Mouse (Mus musculus): ENCODE data around the gene Zmym1.
A peak's percentile ranks its signal among the peaks of the same experiment; 100 is the strongest.
"Not testable (repeated sequence)": the region's sequence is repeated elsewhere in the genome, so short reads cannot be mapped to it uniquely, and the experiment has no call there.

The Zmym1 gene

DNA sequence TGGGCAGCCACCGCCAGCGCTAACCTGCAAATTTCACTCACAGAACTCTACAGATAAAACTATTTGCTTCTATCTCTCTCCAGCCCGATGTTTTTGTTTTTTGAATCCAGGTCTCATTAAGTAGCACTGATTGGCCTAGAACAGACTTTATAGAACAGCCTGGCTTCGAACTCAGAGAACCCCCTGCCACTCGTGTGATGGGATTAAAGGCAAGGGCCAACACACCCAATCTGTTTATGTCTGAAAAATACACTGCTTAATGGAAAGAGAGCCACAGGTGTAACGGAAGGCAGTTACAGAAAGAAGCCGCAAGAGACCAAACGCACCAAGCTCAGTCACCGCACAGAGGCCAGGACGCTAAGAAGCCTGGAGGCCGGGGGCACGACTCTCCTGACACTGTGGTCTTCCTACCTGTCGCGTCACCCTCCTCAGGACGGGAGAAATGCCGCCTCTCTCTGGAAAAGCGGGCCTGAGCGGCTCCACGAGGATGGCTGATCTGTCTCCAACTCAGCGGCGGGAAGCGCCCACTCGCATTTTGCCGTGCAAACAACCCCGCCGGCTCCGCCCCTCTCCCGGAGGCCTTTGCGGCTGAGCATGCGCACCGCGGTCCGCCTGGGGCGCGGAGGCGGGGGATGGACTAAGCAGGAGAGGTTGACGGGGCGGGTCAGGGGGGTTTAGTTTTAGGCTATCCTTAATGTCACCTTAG is at the start of gene Zmym1:
Zmym1 (minus strand) TSS at position 568 of the 706 bp plus-strand sequence.
- DNase-seq (ENCODE audit: low spot score in 2 of 2) = peak; percentile 84 to 90

DNA sequence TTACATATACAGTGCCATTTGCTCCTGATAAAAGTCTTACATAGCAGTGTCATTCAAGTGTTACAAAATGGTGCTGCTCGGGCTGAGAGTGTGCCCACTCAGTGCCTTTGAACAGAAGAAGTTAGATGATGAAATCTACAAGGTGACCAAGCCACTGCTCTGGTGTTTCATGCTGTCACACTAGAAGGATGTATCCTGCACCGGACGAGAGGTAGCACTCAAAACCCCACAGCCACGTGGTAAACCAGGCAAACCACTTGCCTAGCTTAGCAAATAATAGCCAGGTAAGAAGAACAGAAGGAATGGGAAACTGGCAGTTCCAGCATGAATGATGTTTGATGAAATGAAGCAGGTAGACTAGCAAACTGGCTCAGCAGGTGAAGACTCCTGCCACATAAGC is 49.6 kb upstream of the Zmym1 start:
- no peak for DNase-seq (ENCODE audit: low spot score in 2 of 2)

DNA sequence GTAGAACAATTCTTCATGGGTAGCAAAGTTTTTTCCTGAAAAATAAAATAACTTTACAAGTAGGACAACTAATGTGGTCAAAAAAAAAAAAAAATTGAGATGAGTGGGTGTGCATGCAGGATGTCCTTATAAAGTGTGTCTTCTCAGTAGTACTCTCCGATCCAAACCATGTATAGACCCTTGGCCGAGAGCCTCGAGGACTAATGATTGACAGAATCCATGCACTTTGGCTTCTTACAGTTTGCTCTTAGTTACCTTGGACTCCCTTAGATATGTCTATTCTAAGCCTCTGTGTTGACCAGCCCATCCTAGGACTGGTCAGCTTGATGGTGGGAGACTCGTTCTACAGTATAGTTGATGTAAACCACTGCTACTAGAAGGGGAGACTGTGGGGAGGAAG is 46.6 kb upstream of the Zmym1 start:
- DNase-seq (ENCODE audit: low spot score in 2 of 2) = no peak

DNA sequence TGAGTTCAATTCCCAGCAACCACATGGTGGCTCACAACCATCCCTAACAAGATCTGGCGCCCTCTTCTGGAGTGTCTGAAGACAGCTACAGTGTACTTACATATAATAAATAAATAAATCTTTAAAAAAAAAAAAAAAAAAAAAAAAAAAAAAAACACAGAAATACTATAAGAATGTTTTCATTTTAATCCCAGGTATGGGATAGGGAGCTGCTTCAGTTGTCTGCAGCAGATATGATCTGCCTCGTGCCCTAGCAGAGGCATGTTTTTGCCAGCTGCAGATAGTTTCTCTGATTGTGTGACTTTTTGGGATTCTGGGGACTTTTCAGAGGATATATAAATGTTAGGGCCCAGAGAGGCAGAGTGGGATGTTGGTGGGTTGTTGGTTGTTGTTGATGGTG is 38.6 kb upstream of the Zmym1 start:
- DNase-seq (ENCODE audit: low spot score in 2 of 2) = not testable (repeated sequence)

DNA sequence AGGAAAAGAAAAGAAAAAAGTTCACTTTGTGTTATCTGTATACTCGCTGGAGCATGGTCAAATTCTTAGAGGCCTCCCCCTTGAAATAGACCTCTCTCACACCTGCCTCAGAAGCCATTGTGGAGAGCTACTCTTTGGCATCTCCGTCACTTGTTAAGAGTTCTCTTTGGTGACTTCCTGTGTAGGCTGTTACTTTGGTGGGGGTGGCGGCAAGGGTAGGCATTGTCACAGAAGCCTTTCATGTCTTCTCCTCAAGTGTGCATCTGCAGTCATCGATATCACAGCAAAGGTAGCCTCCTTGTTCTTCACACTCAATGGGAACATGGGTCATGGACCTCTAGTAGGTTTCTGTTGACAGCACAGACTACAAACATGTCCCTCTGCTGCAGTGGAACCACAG is 34.1 kb upstream of the Zmym1 start:
- no peak for DNase-seq (ENCODE audit: low spot score in 2 of 2)

DNA sequence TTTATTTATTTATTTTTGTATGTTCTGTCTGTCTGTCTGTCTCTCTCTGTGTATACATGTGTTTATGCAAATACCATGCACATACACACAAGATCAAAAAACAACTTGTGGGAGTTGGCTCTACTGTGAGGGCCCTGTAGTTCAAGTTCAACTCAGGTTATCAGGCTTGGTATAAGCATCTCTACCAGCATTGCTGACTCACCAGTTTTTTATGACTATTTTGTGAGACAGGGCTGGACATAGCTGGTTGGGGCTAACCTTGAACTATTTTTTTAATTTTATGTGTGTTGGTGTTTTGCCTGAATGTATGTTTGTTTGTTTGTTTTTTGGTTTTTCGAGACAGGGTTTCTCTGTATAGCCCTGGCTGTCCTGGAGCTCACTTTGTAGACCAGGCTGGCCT is 30.2 kb upstream of the Zmym1 start:
- DNase-seq (ENCODE audit: low spot score in 2 of 2) = no peak

DNA sequence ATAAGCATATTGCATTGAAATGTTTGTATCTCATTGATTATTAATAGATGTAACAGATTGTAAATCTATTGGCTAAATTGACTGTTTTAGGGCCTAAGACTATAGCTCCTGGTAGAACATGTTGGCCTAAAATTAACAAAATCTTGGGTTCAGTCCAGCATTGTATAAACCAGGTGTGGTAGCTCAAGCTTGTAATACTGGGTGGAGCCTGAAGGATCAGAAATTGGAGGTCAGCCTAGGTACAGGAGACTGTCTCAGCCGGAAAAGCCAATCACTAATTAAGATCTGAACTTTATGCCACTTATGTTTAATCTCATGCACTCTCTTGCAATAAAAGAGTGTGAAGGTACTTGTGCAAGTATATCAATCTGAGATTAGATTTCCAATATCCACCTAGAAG is 24.8 kb upstream of the Zmym1 start:
- no peak for DNase-seq (ENCODE audit: low spot score in 2 of 2)

DNA sequence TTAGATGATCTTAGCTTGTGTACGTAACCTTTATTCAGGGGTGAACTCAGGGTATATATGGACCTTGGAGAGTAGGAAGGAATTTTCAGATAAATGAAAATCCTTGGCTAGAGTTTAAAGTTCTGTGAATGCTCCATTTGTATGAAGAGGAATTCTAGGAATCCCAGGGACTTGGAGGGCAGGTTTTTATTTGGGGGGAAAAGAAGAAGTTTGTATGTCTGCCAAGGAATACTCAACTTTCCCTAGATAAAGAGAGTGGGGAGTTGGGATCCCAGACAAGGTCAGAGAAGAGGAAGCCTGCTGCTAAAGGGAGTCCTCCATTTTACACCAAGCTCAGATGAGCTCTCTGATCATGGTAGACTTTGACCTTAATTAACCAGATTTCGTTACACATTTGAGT is 22.2 kb upstream of the Zmym1 start:
- no peak for DNase-seq (ENCODE audit: low spot score in 2 of 2)

DNA sequence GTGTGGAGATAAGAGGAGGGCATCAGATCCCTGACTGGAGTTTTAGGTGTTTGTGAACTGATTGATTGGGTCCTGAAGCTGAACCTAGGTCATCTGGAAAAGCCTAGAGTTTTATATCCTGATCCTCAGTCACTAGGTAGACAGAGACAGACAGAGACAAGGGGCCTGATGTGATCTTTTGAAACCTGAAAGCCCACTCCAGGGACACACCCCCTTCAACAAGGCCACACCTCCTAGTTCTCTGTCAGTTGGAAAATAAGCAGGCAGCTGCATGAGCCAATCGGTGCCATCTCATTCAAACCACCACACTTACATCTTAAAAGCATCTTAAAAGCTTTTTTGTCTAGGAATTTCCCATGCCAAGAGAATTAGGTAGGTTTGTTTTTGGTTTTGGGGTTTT is 19.9 kb upstream of the Zmym1 start:
- DNase-seq (ENCODE audit: low spot score in 2 of 2) = no peak

DNA sequence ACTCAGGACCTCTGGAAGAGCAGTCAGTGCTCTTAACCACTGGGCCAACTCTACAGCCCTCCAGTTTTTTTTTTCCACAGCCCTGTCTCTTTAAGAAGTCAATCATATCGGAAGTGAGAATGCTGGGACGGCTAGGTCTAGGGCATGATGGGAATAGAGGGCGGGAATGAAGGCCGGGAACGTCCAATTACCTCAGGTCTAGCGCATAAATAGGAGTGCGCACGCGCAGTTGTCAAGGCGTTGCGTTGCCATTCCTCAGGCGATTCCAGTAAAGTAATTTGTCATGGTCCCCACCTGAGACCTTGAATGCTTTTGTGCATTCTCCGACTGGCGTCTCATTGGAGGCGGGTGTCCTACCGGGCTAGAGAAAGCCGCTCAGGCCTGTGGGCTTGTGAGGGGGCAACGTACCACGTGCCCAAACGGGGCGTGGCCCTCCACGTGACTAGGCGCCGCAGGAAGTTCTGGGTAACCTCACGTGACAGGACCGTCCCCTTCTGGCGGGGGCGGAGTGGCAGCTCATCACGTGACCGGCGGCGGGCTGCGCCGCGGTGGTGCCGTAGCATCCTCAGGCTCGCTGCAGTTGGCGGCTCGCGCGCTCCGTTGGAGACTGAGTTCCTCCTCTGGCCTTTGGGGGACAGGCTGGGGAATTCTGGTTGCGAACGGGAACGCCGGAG is 16.1 kb upstream of the Zmym1 start, which contains the start of gene Zmym6:
Zmym6 (plus strand) TSS at position 509 of the 674 bp plus-strand sequence.
- DNase-seq (ENCODE audit: low spot score in 2 of 2) = peak; percentile 94 to 96

DNA sequence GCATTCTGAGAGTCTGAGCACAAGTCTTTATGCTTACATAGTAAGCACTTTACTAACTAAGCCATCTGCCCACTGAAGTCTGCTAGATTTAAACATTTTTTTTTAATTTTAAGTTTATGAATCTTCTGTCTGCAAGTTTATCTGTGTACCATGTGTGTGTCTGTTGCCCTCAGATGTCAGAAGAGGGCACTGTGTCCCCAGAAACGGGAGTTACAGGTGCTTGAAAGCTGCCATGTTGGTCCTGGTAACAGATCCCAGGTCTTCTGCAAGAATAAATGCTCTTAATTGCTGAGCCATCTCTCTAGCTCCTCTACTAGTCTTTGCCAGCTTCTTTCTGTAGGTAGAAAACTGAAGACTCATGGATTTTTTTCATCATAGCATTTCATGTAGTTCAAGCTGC is 14.0 kb upstream of the Zmym1 start:
- no peak for DNase-seq (ENCODE audit: low spot score in 2 of 2)

DNA sequence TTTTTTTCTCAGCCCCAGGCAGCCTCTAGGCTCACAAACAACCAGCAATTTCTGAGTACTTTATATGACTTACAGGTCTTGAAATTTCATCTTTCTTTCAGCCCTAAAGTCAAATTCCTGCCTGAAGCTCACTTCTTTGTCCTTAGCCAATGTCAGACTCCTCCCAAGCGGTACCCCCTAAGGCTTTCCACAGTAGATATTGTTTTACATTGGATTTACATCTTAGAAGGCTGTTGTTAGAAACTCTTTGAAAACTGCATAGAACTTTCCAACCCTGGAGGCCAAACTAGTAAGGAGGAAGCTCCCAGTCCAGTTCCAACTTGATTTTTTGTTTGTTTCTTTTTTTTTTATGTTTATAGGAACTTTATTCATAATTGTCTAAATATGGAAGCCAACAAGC is 3.1 kb upstream of the Zmym1 start:
- no peak for DNase-seq (ENCODE audit: low spot score in 2 of 2)

DNA sequence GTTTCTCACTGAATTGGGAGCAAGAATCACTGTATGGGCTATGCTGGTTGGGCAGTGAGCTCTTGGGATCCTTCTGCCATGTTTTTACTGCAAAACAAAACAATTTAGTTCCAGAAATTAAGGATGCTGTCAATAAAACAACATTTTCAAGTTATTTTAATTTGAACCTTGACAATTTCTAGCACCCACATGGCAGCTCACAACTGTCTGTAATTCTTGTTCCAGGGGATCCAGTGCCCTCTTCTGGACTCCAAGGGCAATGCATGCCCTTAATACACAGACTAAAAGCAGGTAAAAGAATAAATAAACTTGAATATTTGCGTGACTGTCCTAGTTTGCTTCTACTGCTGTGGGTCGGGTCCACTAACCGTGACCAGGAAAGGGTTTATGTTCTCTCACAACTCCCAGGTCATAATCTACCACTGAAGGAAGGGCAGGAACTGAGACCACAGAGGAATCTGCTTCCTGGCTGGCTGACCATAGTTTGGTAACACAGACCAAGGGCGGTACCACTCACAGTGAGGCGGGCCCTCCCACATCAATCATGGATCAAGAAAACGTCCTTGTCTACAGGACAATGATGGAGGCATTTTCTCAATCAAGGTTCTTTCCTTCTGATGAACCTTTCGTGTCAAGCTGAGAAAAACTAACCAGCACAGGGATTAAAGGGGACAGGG is 6.3 kb downstream of the Zmym1 start:
- DNase-seq (ENCODE audit: low spot score in 2 of 2) = no peak

DNA sequence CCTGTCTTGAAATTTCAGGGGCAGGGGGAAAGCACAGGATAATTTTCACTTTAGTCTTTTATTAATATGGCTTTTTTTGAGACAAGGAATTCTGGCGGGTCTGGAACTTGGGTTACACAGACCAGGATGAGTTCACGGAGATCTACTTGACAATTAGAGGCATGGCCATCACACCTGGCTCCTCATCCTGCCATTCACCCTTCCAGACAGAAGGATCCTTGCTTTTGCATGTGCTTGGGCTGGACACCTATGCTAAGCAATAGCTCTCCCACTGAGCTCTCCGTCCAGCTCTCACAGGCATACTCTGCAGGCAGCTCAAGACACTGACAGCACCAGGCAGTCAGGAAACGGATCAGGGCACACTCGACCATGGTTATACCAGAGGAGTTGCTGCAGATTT is 7.9 kb downstream of the Zmym1 start:
- no peak for DNase-seq (ENCODE audit: low spot score in 2 of 2)

DNA sequence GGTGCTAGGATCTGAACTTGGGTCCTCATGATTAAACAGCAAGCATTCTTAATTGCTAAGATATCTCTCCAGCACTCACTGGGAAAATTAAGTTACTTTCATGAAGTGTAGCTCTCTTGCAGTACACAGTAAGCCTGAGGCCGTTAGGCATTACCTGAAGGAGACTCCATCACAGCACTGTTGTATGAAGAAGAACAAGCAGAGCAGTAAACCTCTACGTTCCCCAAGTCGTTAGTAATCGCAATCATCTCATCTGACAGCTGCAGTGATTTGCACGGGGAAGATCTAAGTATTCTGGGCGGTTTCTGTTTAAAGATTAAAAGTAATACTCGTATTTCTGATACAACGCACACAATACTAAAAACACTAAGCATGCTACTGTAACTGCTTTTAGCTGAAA is 9.8 kb downstream of the Zmym1 start:
- no peak for DNase-seq (ENCODE audit: low spot score in 2 of 2)

DNA sequence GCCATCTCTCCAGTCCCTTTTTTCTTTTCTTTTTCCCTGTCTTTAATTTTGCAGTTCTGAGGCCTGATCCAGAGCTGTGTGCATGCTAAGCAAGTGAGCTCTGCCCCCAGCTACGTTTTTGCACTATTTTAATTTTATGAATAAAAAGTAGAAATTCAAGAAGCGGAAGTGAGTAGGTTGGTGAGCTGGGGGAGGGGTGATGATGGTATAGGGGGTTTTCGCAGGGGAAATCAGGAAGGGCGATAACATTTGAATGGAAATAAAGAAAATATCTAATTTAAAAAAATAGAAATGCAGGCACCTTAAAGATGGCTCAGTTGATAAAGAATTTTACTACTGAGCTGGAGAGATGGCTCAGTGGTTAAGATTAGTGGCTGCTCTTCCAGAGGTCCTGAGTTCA is 17.4 kb downstream of the Zmym1 start:
- DNase-seq (ENCODE audit: low spot score in 2 of 2) = no peak

DNA sequence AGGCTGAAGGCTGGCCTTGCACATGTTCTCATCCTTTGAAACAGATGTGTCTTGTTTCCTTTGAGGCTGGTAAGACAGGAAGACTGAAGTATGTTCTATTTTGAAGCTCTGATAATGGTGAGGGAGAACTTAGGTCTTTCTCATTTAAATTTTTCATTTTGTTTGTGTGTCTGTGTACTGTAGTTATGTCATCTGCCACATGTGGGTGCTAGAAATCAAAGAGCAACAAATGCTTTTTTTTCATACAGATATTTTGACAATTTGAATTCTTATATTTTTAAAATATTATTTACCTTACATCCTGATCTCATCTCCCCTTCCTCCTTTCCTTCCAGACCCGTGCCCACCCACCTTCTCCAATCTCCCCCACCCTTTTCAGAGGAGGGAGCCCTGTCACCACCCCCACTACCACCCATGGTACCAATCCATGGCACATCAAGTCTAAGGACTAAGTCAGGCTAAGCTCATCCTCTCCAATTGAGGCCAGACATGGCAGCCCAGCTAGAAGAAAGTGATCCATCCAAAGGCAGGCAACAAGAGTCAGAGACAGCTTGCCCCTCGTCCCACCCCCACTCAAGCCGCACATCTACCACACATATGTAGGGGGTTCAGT is 21.0 kb downstream of the Zmym1 start:
- no peak for DNase-seq (ENCODE audit: low spot score in 2 of 2)

DNA sequence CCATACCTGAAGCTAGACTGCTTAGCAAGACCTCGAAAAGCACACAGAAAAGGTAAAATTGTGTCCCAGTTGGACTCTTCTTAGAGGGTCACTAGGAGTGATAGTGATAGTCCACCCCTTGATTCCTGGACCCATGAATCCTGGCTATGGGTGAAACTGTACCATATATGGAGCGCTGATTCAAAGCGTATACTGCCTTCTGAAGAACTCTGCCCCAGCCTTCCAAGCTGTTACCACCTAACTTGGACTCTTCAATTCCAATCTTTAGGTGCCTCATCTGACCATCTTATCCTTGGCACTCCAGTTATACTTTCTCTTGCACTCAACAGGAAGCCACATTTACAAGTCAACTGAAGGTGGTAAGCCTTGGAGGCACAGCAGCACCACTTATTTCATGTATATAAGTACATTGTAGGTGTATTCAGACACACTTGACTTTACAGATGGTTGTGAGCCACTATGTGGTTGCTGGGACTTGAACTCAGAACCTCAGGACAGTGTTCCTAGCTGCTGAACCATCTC is 22.1 kb downstream of the Zmym1 start:
- no peak for DNase-seq (ENCODE audit: low spot score in 2 of 2)

DNA sequence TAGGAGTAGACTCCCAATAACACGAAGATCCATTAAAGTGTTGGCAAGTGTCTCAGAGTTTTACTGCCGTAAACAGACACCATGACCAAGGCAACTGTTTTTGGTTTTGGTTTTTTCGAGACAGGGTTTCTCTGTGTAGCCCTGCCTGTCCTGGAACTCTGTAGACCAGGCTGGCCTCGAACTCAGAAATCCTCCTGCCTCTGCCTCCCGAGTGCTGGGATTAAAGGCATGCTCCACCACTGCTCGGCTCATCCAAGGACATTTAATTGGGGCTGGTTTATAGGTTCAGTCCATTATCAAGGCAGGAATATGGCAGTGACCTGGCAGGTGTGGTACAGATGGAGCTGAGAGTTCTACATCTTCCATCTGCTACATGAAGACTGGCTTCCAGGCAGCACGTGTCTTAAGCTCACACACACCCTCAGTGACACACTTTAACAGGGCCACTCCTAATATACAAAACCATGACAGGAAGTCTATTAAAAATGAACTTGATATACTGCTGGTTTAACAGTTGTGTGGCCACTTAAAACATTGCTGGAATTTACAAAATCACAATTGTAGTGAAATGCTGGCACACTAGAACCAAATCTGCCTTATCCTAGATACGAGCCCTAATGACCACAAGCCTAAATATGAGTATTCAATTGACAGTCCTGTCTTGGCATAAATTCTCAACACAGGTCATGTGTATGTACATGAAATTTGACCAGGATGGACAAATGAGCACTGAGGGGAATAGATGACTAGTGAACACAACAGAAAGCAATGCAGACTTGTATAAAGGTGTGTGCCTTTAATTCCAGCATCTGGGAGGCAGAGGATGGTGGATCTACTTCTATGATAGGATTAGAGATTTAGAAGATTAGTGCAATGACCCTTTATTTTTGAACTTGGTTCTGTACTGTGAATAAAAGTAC is 22.8 kb downstream of the Zmym1 start:
- DNase-seq (ENCODE audit: low spot score in 2 of 2) = no peak

DNA sequence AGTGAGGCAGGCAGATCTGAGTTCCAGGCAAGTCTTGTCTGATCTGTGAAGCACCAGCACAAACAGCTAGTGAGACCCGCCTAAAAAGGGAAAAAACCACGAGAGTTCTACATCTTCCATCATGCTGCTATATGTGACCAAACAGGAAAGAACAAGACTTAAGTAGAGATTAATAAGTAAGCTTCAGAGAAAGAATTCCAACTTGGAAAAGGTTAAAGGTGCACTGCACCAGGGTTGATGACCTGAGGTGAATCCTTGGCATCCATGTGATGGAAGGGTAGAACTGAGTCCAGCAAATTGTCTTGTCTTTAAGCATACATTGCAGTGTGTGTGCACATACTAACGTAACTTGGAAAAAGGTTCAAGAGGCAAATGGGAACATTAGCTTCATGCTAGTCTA is 23.8 kb downstream of the Zmym1 start:
- DNase-seq (ENCODE audit: low spot score in 2 of 2) = no peak

Measured in natural killer cell, adult 2 months (primary cell).